Mouse (Mus musculus): ENCODE results near the gene Psg17.

DNA sequence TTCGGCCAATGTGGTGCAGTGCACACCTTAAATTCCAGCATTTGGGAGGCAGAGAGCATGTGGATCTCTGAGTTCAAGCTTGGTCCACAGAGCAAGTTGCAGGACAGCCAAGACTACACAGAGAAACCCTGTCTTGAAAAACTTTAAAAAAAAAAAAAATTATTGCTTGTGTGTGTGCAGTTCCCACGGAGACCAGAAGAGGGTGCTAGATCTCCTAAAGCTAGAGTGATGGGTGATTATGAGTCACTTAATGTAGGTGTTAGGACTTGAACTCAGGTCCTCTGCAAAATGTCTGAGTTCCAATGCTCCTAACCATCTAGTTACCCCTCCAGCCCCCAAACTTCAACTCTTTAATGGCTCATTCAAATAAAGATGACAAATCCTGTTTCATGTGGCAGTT is 47.1 kb upstream of the Psg17 start:
- no peak for TF ChIP-seq CTCF (IDR thresholded peaks at IDR 0.05; ENCODE audit: control insufficient read depth, insufficient read depth, insufficient replicate concordance, low read depth, low read length)
- TF ChIP-seq POLR2A (IDR thresholded peaks at IDR 0.05; ENCODE audit: control insufficient read depth, low read depth, low read length), result no peak

Data from testis, adult 2 months (tissue).